Mouse (Mus musculus) limb, embryonic 15.5 days (tissue): ENCODE measurements around the gene Nrp1. TPM values are rescaled to one million over a fixed set of nuclear protein-coding genes. Genes with fewer than 3 reads are reported as not detected.
A peak's percentile ranks its signal among the peaks of the same experiment; 100 is the strongest.

Source experiments
- ATAC-seq: fragments of 200-750 bp; cut with Nextera tagmentation; 2 replicates; pipeline ENCODE4 v1.8.0; 2017; ENCODE audit warnings: low read depth, moderate TSS enrichment; ENCODE audit not compliant: insufficient number of reproducible peaks, low FRiP score, low TSS enrichment
- H3K27ac ChIP-seq: fragments of 300-500 bp; sonication (generic); 2 replicates; pipeline ENCODE4 v1.5.1; 2015; ENCODE audit warnings: moderate library complexity, mild to moderate bottlenecking, inconsistent platforms
- H3K27me3 ChIP-seq: fragments of 300-500 bp; sonication (generic); 2 replicates; pipeline ENCODE4 v1.6.1; 2015; ENCODE audit warnings: inconsistent platforms
- H3K36me3 ChIP-seq: fragments of 300-500 bp; sonication (generic); 2 replicates; pipeline ENCODE4 v1.6.1; 2015; ENCODE audit warnings: inconsistent platforms
- H3K4me1 ChIP-seq: fragments of 300-500 bp; sonication (generic); 2 replicates; pipeline ENCODE4 v1.6.1; 2015; ENCODE audit warnings: inconsistent platforms
- H3K4me2 ChIP-seq: fragments of 300-500 bp; sonication (generic); 2 replicates; pipeline ENCODE4 v1.6.1; 2015; ENCODE audit warnings: mild to moderate bottlenecking, inconsistent platforms
- H3K4me3 ChIP-seq: fragments of 300-500 bp; sonication (generic); 2 replicates; pipeline ENCODE4 v1.5.1; 2015; ENCODE audit warnings: mild to moderate bottlenecking, inconsistent platforms
- H3K9ac ChIP-seq: fragments of 300-500 bp; sonication (generic); 2 replicates; pipeline ENCODE4 v1.6.1; 2015; ENCODE audit warnings: inconsistent platforms
- H3K9me3 ChIP-seq: fragments of 300-500 bp; sonication (generic); 2 replicates; pipeline ENCODE4 v1.6.1; 2016; ENCODE audit warnings: inconsistent platforms
- WGBS: fragments of 180-500 bp; shearing (Covaris S2); methylation state at CpG from one replicate; pipeline ENCODE4 v1.1.7; 2015; 5-methylcytosine and 5-hydroxymethylcytosine counted together
- polyA plus RNA-seq: library from polyadenylated mRNA; unstranded; fragments of >200 nt; fragmentation: Nextera tagmentation; extraction: Ambion mirVana; gene quantifications from 2 replicates; pipeline ENCODE4 v1.2.1, GENCODE M21; 2015

Nrp1 gene
- polyA plus RNA-seq, 1 experiment from 2014 or later: 93.4 TPM

DNA sequence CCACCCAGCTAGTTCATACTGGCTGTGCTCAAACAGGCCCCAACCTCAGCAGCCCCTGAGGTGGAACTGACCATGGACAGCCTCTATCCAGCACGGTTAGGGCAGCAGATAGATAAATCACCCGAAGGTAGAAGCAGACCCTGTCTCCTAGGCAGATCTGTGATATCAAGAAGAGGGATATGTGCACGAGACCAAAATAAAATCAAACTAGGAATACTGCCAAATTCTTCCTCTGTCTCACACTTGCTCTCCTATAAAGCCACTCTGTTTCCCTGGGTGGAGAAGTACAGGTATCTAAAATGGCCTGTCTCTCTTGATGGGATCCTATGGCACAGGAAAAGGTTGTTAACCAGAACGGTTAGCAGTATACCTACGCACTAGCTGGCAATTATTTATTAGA is 2.2 kb upstream of the Nrp1 start:
- WGBS: 59% methylated on average over 5 of the region's 5 CpGs
- Histone ChIP-seq H3K4me2 (peak overlapping the region; percentile 88; the same call in 1 of the 2 replicates), H3K27ac (no peak overlapping the region; the same call in 1 of the 2 replicates), H3K9ac (no peak overlapping the region), H3K36me3 (no peaks in the 10 kb centered on the region), H3K27me3 (peaks cover under 1% of the 10 kb centered on the region; the same call in 1 of the 2 replicates), H3K4me1 (peaks cover 35% of the 10 kb centered on the region), H3K9me3 (no peaks in the 10 kb centered on the region), H3K4me3 (no peak overlapping the region)
- ATAC-seq: no peak

DNA sequence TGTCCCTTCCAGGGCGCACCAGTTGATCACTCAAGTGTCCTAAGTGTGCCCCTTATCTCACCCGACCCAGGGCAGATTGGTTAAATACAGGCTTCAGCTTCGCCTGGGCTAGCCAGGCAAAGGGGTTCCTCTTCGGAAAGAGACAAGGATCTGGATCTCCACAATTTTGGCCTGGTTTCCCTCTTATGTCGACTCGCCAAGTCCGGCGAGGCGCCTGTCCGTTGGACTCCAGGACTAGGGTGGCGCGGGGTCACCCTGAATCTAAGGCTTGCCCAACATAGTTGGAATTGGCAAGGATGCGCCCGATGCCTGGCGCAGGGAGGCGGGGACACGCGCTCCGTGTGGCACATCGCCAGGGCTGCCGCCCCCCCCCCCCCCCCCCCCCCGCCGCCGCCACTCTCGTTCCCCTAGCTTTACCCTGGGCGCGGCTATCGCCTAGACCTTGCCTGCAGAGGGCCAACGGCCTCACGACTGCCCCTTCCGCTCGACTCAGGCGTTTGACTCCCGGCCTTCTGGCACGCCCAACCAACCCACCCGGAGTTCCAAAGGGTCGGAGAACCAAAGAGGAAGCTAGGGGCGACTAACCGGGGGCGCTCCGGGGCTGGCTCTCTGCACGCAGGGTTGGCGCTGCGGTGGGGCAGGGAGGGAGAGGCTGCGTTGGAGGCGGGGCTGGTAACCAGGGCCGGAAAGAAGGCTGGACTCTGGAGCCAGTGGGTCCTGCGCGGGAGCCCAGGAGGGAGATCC is 1.4 kb upstream of the Nrp1 start:
- peak overlapping the region; percentile 71 for H3K4me3 ChIP-seq
- H3K9ac ChIP-seq: peak overlapping the region; percentile 45
- peaks cover 35% of the 10 kb centered on the region for H3K4me1 ChIP-seq
- H3K27me3 ChIP-seq: peaks cover 5% of the 10 kb centered on the region; the same call in 1 of the 2 replicates
- no peaks in the 10 kb centered on the region for H3K9me3 ChIP-seq
- 4% methylated on average over 36 of the region's 49 CpGs for WGBS
- peak overlapping the region; percentile 93 for H3K27ac ChIP-seq
- peak; percentile 64 for ATAC-seq
- no peaks in the 10 kb centered on the region for H3K36me3 ChIP-seq
- peak overlapping the region; percentile 88 for H3K4me2 ChIP-seq

DNA sequence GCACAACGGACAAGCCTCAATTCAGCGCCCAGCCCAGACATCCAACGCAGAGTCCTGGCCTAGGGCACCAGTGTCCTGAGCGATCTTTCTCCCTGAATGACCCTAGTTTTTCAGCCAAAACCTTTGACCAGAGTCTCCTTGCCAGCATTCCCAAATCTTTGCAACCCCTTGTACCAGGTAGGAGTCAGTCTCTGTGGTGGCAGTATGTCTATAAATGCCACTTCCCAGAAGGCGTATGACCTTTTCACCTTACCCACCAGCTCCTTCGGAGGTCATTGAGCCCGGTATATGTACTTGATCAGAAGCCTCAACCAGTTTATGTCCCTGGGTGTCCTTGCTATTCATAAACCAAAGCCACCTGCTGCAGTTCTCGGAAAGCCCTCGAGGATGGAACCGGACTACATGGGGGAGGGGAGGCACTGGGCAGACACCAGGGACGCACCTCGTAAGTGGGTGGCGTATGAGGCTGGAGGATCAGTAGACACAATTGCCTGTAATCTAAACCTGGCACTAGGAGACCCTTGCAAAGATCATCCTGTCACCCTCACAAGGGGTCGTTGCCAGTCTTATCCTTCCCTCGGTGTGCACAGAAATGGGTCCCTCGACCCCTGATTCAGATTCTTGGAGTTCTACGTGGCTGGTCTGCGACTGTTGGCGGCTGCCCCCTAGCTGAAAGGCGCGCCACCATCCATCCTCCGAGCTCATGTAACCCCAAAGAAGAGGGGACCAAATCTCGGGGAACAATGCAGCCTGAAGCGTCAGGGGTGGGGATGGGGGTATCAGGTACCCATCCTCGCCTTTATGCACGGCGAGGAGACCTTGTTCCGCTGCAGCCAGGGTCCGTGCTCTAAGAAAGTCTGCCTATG is 631 bp upstream of the Nrp1 start:
- H3K4me1 ChIP-seq: peaks cover 35% of the 10 kb centered on the region
- H3K27me3 ChIP-seq: peaks cover 11% of the 10 kb centered on the region
- peak overlapping the region; percentile 71 for H3K4me3 ChIP-seq
- H3K9me3 ChIP-seq: no peaks in the 10 kb centered on the region
- peak overlapping the region; percentile 65 for H3K9ac ChIP-seq
- H3K27ac ChIP-seq: peak overlapping the region; percentile 93
- no peaks in the 10 kb centered on the region for H3K36me3 ChIP-seq
- peak; percentile 20; the same call in 1 of the 2 replicates for ATAC-seq
- under 1% methylated on average over 29 of the region's 29 CpGs for WGBS
- peak overlapping the region; percentile 88 for H3K4me2 ChIP-seq

DNA sequence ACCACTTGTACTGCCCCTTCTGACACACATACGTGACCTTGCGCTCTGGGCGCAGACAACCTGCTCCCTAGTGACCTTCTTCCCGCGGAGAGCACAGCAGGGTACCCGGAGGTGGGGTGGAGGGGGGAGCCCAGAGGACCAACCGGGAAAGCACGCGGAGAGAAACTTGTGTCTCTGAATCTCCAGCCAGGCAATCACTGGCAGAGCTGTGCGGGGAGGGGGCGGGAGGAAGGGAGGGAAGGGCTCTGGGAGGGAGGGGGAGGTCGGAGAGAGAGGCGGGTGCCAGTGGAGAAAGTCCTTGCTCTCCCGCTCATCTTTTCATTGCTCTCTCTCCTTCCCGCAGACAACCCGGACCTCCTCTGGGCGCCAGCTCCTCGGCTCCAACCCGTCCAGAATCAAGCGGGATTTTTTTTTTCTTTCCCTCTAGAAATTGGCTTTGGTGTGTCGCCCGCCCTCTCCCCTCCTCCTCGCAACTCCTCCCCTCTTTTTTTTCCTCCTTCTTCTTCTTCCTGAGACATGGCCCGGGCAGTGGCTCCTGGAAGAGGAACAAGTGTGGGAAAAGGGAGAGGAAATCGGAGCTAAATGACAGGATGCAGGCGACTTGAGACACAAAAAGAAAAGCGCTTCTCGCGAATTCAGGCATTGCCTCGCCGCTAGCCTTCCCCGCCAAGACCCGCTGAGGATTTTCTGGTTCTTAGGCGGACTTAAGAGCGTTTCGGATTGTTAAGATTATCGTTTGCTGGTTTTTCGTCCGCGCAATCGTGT is 534 bp downstream of the Nrp1 start:
- Histone ChIP-seq H3K27me3 (peaks cover 11% of the 10 kb centered on the region), H3K36me3 (no peaks in the 10 kb centered on the region), H3K4me1 (peaks cover 35% of the 10 kb centered on the region), H3K9me3 (no peaks in the 10 kb centered on the region), H3K4me2 (peak overlapping the region; percentile 88), H3K9ac (peak overlapping the region; percentile 65), H3K27ac (peak overlapping the region; percentile 93), H3K4me3 (peak overlapping the region; percentile 71)
- ATAC-seq: peak; percentile 30
- WGBS: under 1% methylated on average over 39 of the region's 41 CpGs

DNA sequence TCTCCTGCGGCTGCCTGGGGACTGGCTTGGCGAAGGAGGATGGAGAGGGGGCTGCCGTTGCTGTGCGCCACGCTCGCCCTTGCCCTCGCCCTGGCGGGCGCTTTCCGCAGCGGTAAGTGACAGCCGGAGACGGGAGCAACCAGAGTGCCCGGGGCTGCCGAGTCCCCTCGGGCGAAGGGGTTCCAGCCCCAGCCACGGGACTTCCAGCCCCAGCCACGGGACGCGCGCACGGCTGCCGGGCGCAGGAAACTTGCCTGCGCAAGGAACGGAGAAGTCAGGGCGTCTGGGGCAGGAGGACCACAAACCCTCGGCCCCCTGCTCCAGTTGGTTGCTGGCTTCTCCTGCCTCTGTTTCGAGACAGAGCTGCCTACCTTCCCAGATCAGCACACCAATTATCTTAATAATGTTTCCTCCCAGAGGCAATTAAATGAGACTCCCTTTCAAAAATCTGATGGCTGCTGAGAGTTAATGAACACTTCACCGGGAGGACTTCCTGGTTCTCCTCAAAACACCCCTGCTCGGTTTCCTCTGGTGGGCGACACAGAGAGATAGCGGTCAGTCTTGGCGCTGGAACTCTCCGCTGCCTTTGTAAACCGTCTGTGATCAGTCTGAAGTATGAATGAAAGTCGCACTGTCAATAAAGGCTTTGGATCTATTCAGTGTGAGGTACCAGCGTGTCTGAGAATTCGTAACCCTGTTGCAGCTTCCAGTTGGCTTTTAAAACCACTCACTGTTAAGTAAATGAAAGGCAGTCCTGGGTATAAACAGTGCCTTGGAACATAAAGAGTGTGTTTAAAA is 1.3 kb downstream of the Nrp1 start:
- Histone ChIP-seq H3K4me2 (peak overlapping the region; percentile 88), H3K9me3 (no peaks in the 10 kb centered on the region), H3K4me3 (peak overlapping the region; percentile 71), H3K27me3 (peaks cover 11% of the 10 kb centered on the region), H3K27ac (peak overlapping the region; percentile 93), H3K4me1 (peaks cover 35% of the 10 kb centered on the region), H3K36me3 (no peaks in the 10 kb centered on the region), H3K9ac (peak overlapping the region; percentile 65)
- WGBS: under 1% methylated on average over 40 of the region's 40 CpGs
- ATAC-seq: 0 out of 2 replicates have a peak, but pooled peaks have one; percentile 4

DNA sequence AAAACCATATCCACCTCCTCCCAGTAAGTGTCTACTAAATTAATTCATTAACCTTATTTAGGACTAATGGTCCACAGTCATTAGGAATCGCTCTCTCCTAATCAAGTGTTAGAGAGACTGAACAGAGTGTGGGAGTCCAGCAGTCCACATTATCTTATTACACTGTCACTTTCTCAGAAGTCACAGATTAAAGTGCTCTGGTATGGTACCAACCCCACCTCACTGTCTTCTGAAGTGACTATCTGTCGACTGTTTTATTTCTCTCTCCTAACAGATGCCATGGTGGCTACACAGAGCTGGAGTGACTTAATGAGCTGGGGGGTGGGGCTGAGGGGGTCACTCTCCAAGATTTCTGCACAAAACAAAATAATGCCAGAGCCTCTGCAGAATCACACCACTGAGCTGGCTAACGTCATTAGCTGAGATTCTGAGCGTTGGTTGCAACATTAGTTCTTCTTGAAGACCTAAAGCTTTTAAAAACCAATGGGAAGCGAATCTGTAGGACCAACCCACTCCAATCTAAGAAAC is 3.0 kb downstream of the Nrp1 start:
- Histone ChIP-seq H3K9ac (no peak overlapping the region), H3K36me3 (no peaks in the 10 kb centered on the region; the same call in 1 of the 2 replicates)

DNA sequence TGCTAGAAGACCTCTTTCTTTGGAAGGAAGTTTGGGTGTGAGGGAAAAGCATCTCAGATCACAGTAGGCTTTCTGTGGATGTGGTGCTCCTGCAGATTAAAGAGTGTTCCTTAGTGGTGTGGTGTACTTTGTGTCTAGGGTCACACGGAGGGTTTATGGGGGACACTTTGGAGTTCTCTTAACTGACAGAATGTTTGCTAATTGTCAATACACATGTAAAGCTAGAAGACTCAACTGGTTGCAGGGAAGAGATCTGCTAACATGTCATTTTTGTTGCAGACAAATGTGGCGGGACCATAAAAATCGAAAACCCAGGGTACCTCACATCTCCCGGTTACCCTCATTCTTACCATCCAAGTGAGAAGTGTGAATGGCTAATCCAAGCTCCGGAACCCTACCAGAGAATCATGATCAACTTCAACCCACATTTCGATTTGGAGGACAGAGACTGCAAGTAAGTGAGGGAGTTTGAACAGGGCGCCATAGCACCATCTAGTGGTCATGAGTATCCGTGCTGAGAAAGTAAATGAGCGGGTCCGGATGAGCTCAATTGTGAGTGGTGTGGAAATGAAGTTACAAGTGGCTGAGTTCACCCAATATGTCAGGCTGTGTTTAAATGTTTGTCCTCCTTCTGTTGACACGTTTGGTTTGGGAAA is 4.7 kb downstream of the Nrp1 start:
- Histone ChIP-seq H3K9ac (no peak overlapping the region), H3K4me3 (peak overlapping the region; percentile 16; the same call in 1 of the 2 replicates), H3K4me1 (peaks cover 15% of the 10 kb centered on the region; the same call in 1 of the 2 replicates), H3K27me3 (peaks cover 19% of the 10 kb centered on the region), H3K4me2 (peak overlapping the region; percentile 30; the same call in 1 of the 2 replicates), H3K9me3 (no peaks in the 10 kb centered on the region), H3K36me3 (no peaks in the 10 kb centered on the region; the same call in 1 of the 2 replicates), H3K27ac (no peak overlapping the region)
- 9% methylated on average over 11 of the region's 11 CpGs for WGBS
- no peak for ATAC-seq

More for the DNA sequence above, 3.0 kb downstream of the Nrp1 start:
- Histone ChIP-seq H3K4me1 (peaks cover 30% of the 10 kb centered on the region), H3K27me3 (peaks cover 19% of the 10 kb centered on the region), H3K9me3 (no peaks in the 10 kb centered on the region), H3K4me2 (peak overlapping the region; percentile 88), H3K4me3 (peak overlapping the region; percentile 71), H3K27ac (no peak overlapping the region)
- 33% methylated on average over 5 of the region's 5 CpGs for WGBS
- no peak for ATAC-seq

DNA sequence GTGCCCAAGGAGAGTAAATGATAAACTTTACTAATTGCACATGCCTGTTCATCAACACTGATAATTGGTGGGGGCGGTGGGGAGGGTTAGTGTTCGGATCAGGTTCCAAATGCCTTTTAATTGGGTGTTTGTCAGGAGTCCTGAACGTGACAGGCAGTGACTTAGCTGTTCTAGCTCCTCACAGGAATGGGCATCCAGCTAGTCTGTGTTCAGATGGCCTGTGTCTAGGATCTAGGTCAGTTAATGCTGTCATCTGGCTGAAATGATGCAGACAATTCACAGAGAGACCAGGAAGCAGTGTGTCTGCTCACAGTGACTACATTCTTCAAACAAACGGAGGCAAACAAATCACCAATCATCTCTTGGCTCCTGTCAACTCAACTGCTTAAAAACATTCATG is 12.1 kb downstream of the Nrp1 start:
- Histone ChIP-seq H3K36me3 (peaks cover 5% of the 10 kb centered on the region; the same call in 1 of the 2 replicates), H3K27ac (no peak overlapping the region), H3K4me2 (no peak overlapping the region), H3K9me3 (no peaks in the 10 kb centered on the region), H3K9ac (no peak overlapping the region), H3K4me3 (no peak overlapping the region), H3K27me3 (peaks cover 7% of the 10 kb centered on the region), H3K4me1 (0 out of 2 replicates have a peak, but pooled peaks cover 2% of the 10 kb centered on the region)
- ATAC-seq: no peak
- WGBS: 56% methylated on average over 4 of the region's 4 CpGs

DNA sequence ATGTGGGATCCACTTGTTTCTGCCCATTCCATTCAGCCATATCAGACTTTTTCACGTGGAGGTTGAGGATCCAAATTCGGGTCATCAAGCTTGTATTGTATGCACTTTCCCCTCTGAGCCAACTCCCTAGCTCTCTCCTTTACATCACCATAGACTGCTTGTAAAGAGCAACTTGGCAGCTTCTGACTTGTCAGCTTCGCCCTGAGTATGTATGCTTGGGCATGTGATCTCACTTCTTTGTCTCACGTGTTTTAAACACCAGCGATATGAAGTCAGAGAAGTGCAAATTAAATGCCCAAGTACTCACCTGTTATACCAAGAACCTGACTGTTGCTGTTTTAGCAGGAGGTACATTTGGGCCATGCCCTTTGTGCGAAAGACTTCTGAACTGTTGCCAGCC is 12.6 kb downstream of the Nrp1 start:
- no peak overlapping the region for H3K4me3 ChIP-seq
- no peaks in the 10 kb centered on the region for H3K9me3 ChIP-seq
- H3K36me3 ChIP-seq: 0 out of 2 replicates have a peak, but pooled peaks cover 5% of the 10 kb centered on the region
- H3K4me2 ChIP-seq: no peak overlapping the region
- ATAC-seq: no peak
- no peak overlapping the region for H3K27ac ChIP-seq
- no peak overlapping the region for H3K9ac ChIP-seq
- H3K4me1 ChIP-seq: 0 out of 2 replicates have a peak, but pooled peaks cover 2% of the 10 kb centered on the region
- WGBS: 63% methylated on average over 6 of the region's 6 CpGs
- H3K27me3 ChIP-seq: peaks cover 2% of the 10 kb centered on the region

DNA sequence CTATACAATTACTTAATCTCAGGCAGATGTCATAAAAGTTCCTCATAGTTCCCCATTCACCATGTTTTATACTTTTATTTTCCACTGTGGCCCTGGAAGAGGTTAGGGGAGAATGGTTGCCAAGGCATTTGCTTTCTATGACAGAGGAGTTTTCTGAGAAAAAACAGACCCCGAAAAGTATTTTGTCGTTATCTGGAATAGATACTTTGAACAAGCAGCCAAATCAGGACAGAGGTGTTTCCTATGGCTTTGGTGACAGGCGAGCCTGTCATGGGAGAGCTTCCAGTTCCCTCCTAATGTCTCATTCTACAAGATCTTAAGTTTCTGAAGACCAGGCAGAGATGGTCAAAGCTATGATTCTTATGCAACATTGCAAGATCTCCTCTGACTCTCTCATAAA is 13.4 kb downstream of the Nrp1 start:
- no peak overlapping the region for H3K27ac ChIP-seq

More for the DNA sequence above, 13.4 kb downstream of the Nrp1 start:
- H3K4me1 ChIP-seq: 0 out of 2 replicates have a peak, but pooled peaks cover 2% of the 10 kb centered on the region
- ATAC-seq: no peak
- H3K9me3 ChIP-seq: no peaks in the 10 kb centered on the region
- WGBS: 44% methylated on average over 3 of the region's 3 CpGs
- H3K27me3 ChIP-seq: no peaks in the 10 kb centered on the region
- no peak overlapping the region for H3K4me2 ChIP-seq
- H3K4me3 ChIP-seq: no peak overlapping the region
- no peak overlapping the region for H3K9ac ChIP-seq
- H3K36me3 ChIP-seq: 0 out of 2 replicates have a peak, but pooled peaks cover 5% of the 10 kb centered on the region
